Mouse (Mus musculus): Measurements from ENCODE around the gene Tfpt.

- TF ChIP-seq POLR2A (IDR thresholded peaks at IDR 0.05; ENCODE audit: insufficient read depth, low read depth, low read length) (no peak), CTCF (IDR thresholded peaks at IDR 0.05; ENCODE audit: insufficient read depth, low read depth, low read length) (no peak)
These were observed 44.0 kb downstream of the Tfpt start for GRCm38 (mm10) chr7:3585763-3586162.

Data from olfactory bulb, adult 2 months (tissue).